Mouse (Mus musculus) effector memory CD4-positive, alpha-beta T cell, adult 5 months (primary cell): Measurements from ENCODE around the gene Gm5965. TPM values are rescaled to one million over a fixed set of nuclear protein-coding genes. Genes with fewer than 3 reads are reported as not detected.

Experiments used
- polyA plus RNA-seq: library from polyadenylated mRNA; unstranded; fragments of 100-300 nt; shearing (Covaris generic); gene quantifications from one replicate; pipeline ENCODE4 v1.2.1, GENCODE M21; 2017

The Gm5965 gene
- polyA plus RNA-seq, result not detected

DNA sequence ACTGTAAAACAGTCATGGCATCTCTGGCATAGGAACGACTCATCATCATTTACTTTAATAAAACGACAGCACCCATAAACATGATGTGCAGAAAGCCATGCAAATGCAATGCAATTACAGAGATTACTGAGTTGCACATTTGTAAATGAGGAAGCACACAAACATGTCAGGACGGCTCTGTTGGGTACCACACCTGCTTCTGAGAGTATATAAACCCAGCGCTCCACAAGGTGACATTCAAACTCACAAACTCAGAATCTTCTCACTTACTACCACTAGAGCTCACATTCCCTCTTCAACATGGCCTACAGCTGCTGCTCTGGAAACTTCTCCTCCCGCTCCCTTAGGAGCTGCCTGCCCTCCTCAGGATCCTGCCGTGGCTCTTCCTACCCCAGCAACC is at the start of gene Gm5965:
Gene Gm5965 (plus strand): TSS at position 301 of the 400 bp plus-strand sequence.

DNA sequence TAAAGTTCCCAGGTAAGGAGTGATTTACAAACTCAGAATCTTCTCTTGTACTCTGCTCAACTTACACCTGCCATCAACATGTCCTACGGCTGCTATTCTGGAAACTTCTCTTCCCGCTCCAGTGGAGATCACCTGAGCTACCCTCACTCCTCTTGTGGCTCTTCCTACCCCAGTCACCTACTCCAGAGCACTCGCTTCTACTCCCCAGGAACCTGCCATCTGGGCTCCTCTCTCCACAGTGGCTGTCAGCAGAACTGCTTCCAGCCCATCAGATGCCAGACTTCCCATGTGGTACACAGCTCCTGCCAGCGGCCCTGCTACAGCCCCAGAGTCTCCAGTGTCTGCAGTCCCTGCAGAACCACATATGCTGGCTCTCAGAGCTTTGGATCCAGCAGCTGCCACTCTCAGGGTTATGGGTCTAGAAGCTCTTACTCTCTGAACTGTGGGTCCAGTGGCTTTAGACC is 48.9 kb upstream of the Gm5965 start, which contains the start of gene Krtap13-1:
Gene Krtap13-1 (plus strand): TSS at position 51 of the 464 bp plus-strand sequence.

DNA sequence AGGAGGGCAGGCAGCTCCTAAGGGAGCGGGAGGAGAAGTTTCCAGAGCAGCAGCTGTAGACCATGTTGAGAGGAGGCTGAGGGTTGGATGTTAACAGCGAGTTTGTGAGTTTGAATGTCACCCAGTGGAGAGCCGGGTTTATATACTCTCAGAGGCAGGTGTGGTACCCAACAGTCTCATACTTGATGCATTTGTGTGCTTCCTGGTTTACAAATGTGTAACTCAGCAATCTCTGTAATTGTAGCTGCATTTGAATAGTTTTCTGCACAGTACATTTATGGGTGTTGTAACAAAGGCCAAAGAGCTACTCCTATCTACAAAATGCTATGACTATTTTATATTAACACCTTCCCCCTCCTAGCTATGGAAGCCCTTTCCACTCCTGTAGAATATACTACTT is 26.2 kb upstream of the Gm5965 start, which contains the start of gene Krtap13:
Gene Krtap13 (minus strand): TSS at position 101 of the 400 bp plus-strand sequence.

GRCm38 (mm10) chr16:88758547-88758946 is 19.1 kb upstream of the Gm5965 start, which contains the start of gene 2310034C09Rik:
TSS of gene 2310034C09Rik (plus strand) at chr16:88758847.

DNA sequence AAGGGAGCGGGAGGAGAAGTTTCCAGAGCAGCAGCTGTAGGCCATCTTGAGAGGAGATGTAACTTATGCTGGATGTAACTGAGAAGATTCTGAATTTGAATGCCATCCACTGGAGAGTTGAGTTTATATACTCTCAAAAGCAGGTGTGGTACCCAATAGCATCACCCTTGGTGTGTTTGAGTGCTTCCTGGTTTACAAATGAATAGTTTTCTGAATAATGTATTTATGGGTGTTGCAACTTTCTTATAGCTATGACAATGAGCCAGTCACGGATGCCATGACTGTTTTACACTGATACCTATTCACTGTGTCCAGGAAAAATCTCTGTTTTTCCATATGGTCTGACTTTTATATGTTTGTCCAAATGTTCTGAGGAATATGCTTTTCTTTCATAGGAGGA is 3.6 kb upstream of the Gm5965 start, which contains the start of gene 2310057N15Rik:
Gene 2310057N15Rik (minus strand): TSS at position 101 of the 400 bp plus-strand sequence.

DNA sequence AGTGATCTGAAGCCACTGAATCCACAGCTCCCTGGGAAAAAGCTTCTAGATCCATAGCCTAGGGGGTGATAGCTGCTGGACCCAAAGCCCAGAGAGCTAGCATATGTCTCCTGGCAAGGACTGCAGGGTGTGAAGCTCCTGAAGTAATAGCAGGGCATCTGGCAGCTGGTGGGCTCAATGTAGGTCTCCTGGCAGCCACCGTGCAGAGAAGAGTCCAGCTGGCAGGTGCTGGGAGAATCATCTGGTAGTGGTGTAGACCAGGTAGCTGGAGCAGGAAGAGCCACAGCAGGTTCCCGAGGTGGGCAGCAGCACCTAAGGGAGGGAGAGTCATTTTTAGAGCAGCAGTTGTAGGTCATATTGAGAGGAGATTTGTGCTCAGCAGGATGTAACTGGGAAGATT is 34.1 kb downstream of the Gm5965 start, which contains the start of gene Gm20741:
Gene Gm20741 (minus strand): TSS at position 394 of the 400 bp plus-strand sequence.

GRCm38 (mm10) chr16:88820066-88820465 is 42.4 kb downstream of the Gm5965 start, which contains the start of gene Krtap15:
TSS of gene Krtap15 (plus strand) at chr16:88820215.

GRCm38 (mm10) chr16:88826095-88826652 is 48.5 kb downstream of the Gm5965 start, which contains the start of gene Krtap14:
TSS of gene Krtap14 (minus strand) at chr16:88826145.

Other genes with a start within 250 kb of the Gm5965 start
- gene Cldn8, start 214.7 kb upstream of the Gm5965 start, polyA plus RNA-seq, result 0.16 TPM
- gene Krtap24-1, start 165.6 kb upstream of the Gm5965 start, polyA plus RNA-seq, result not detected
- gene 2310079G19Rik, start 150.2 kb upstream of the Gm5965 start, polyA plus RNA-seq, result not detected
- not detected for gene Krtap26-1, start 130.1 kb upstream of the Gm5965 start, polyA plus RNA-seq
- not detected for gene Krtap27-1, start 106.2 kb upstream of the Gm5965 start, polyA plus RNA-seq
- gene 2310061N02Rik, start 69.9 kb upstream of the Gm5965 start, polyA plus RNA-seq, result not detected
- not detected for gene Krtap13-1, start 49.0 kb upstream of the Gm5965 start, polyA plus RNA-seq
- not detected for gene Krtap13, start 26.3 kb upstream of the Gm5965 start, polyA plus RNA-seq
- gene 2310034C09Rik, start 19.0 kb upstream of the Gm5965 start, polyA plus RNA-seq, result not detected
- not detected for gene 2310057N15Rik, start 3.7 kb upstream of the Gm5965 start, polyA plus RNA-seq
- gene Gm20741, start 34.3 kb downstream of the Gm5965 start, polyA plus RNA-seq, result not detected
- not detected for gene Krtap15, start 42.3 kb downstream of the Gm5965 start, polyA plus RNA-seq
- gene Krtap14, start 48.2 kb downstream of the Gm5965 start, polyA plus RNA-seq, result not detected
- gene Krtap19-1, start 91.5 kb downstream of the Gm5965 start, polyA plus RNA-seq, result not detected
- gene Krtap19-2, start 96.4 kb downstream of the Gm5965 start, polyA plus RNA-seq, result not detected
- not detected for gene Krtap19-3, start 100.1 kb downstream of the Gm5965 start, polyA plus RNA-seq
- gene Krtap19-4, start 107.2 kb downstream of the Gm5965 start, polyA plus RNA-seq, result not detected
- gene Krtap19-5, start 118.6 kb downstream of the Gm5965 start, polyA plus RNA-seq, result not detected
- gene Krtap19-9b, start 154.4 kb downstream of the Gm5965 start, polyA plus RNA-seq, result not detected
- not detected for gene Krtap16-3, start 185.0 kb downstream of the Gm5965 start, polyA plus RNA-seq
- not detected for gene Krtap22-2, start 232.9 kb downstream of the Gm5965 start, polyA plus RNA-seq
- gene Gm10229, start 237.4 kb downstream of the Gm5965 start, polyA plus RNA-seq, result not detected